Mouse (Mus musculus): ENCODE measurements at regions not wholly inside any gene's neighbourhood (a gene's known extent, or its start where the extent isn't known, plus 50 kb on each side); places are given as distances from the start of the nearest gene placed in this dataset.
A peak's percentile ranks its signal among the peaks of the same experiment; 100 is the strongest.
"Not testable (repeated sequence)": the region's sequence is repeated elsewhere in the genome, so short reads cannot be mapped to it uniquely, and the experiment has no call there.

- DNase-seq (ENCODE audit: extremely low spot score in 1 of 2, low spot score in 1 of 2): no peak
These were observed 198.6 kb upstream of the Six2 start for GRCm38 (mm10) chr17:85886675-85887074.

GRCm38 (mm10) chr17:85886237-85886636 is 198.2 kb upstream of the Six2 start:
- no peak for DNase-seq (ENCODE audit: extremely low spot score in 1 of 2, low spot score in 1 of 2)

DNA sequence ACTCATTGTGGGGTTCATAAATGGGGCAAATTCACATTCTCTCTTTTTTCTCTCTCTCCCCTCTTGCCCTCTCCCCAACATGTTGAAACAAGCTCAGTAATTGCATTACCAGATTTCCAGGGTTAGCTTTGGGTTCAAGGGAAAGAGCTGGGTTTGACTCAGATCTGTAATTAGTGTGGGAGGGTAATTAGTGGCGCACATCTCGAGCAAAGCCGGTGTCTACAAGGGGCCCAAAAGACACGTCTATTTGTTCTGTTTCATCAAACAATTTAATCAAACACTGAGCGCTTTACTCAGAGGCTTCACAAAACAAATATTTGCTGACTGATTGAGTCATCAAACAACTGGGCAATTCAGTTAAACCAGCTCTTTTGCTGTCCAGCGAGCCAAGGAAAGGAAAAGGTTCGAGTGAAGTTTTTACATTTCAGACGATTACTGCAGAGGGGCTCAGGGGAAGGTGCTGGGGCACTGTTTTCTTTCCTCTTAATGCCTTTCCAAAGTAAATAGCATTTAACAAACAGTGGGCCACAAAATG is 193.6 kb upstream of the Six2 start:
- DNase-seq (ENCODE audit: extremely low spot score in 1 of 2, low spot score in 1 of 2): no peak

DNA sequence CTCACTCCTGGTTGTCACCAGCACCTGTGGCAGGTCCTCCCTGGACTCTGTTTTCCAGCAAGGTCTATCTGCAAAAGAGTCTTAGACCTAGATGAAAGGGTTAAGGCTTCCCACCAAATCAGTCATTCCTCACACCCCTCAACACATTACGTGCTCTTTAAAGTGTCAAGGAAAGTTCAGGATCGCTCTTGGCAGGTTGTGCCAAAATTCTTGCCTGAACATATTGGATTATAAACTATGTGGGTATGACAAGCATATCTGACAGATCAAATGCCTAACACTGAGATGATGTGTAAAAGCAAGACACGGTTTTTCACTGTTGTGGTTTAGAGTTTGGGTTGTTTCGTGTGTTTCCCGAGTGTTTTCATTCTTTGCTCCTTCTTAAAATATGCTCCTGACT is 193.0 kb upstream of the Six2 start:
- no peak for DNase-seq (ENCODE audit: extremely low spot score in 1 of 2, low spot score in 1 of 2)

DNA sequence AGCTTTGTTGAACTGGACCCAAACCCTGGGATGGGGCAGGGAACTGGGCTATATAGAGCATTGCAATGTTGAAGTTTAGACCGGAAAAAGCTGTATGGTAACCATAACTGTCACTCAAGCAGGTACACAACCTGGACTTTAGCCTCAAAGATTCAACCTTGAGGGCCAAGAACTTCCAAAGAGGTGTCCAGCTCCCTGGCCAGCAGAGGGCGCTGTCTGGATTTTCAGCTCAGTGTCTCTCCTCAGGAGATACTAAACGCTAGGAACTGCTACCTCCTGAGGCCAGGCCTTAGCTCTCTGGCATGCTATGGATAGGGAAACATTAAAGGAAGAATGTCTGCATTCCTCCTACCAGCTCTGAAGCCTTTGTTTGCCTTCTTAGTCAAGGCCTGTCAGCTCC is 189.4 kb upstream of the Six2 start:
- peak in 1 of 2 experiments; percentile 60 for DNase-seq (ENCODE audit: extremely low spot score in 1 of 2, low spot score in 1 of 2)

GRCm38 (mm10) chr17:85876853-85877252 is 188.8 kb upstream of the Six2 start:
- no peak for DNase-seq (ENCODE audit: extremely low spot score in 1 of 2, low spot score in 1 of 2)

GRCm38 (mm10) chr17:85873853-85874586 is 185.9 kb upstream of the Six2 start:
- peak in 1 of 2 experiments; percentile 6 for DNase-seq (ENCODE audit: extremely low spot score in 1 of 2, low spot score in 1 of 2)

GRCm38 (mm10) chr17:85872903-85873413 is 184.9 kb upstream of the Six2 start:
- DNase-seq (ENCODE audit: extremely low spot score in 1 of 2, low spot score in 1 of 2): no peak

DNA sequence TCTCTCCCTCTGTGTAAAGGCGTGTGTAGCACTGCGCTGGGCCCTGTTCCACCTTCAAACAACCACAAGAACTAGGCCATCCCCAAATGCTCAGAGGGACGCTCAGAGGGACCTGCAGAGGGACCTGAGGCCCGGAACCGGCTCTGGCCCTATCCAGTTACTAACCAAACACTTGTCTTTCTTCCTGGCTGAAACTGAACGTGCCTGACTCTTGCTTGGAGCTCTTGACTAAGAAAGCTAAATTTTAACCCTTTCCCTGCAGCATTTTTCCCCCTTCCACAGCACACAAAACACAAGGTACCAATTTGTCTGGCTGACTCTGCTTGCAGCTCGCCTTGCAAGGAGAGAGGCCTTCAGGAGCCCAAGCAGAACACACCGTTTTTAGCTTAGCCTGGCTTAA is 182.3 kb upstream of the Six2 start:
- DNase-seq (ENCODE audit: extremely low spot score in 1 of 2, low spot score in 1 of 2): no peak

DNA sequence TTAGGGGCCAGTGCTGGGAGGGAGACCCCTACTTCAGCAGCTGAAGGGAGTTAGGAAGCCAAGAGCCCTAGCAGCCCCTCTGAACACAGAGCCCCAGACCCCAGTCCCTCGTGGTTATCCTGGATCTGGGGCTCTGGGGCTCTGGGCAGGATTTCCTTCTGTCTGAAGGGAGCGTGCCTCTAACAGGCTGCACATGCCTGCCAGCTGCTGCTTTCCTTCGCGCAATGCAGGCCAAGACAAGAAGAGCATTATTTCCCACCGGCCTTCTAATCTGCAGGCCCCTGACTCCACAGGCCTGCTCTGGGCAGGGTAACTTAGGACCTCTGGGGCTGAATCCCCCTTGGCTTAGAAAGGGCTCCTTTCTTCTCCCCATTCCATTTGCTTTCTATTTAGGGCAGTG is 181.1 kb upstream of the Six2 start:
- no peak for DNase-seq (ENCODE audit: extremely low spot score in 1 of 2, low spot score in 1 of 2)

- no peak for DNase-seq (ENCODE audit: extremely low spot score in 1 of 2, low spot score in 1 of 2)
These were observed 180.0 kb upstream of the Six2 start for GRCm38 (mm10) chr17:85867945-85868616.

- no peak for DNase-seq (ENCODE audit: extremely low spot score in 1 of 2, low spot score in 1 of 2)
These were observed 178.5 kb upstream of the Six2 start for GRCm38 (mm10) chr17:85866581-85866980.

DNA sequence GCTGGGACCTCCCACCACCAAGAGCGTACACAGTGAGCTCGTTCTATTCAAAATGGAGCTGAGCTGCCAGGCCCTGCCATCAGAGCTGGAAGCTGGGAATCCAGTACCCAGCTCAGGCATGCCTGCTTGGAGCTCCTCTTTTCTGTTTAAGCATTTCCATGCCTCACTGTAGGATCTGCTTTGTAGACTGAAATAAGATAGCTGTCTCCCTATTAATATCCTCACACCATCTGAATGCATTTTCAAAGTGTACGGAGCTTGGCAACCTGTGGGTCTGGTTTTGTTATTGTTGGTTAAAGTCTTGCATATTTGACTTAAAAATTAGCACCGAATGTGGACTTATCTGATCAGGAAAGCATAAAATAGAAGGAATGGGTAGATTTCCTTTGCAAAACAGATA is 177.9 kb upstream of the Six2 start:
- no peak for DNase-seq (ENCODE audit: extremely low spot score in 1 of 2, low spot score in 1 of 2)

DNA sequence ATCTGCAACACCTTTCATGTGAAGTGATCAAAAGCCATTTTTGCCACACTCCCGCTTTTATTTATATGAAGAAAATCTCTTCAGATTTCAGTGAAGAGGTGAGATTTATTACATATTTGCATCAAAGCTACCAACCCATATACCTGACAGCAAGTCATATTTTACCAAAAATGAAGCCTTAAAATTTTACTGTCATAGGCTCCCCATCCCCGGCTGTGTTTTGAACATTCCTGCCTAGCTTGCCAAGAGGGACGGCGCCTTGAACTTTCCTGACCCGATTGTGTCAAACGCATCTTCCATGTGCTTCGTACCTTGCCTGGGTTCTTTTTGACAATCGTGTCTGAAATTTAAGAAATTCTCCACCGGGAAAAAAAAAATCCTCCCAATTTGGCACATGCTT is 173.3 kb upstream of the Six2 start:
- no peak for DNase-seq (ENCODE audit: extremely low spot score in 1 of 2, low spot score in 1 of 2)

- DNase-seq (ENCODE audit: extremely low spot score in 1 of 2, low spot score in 1 of 2): no peak
These were observed 172.7 kb upstream of the Six2 start for GRCm38 (mm10) chr17:85860797-85861196.

- no peak for DNase-seq (ENCODE audit: extremely low spot score in 1 of 2, low spot score in 1 of 2)
These were observed 172.0 kb upstream of the Six2 start for GRCm38 (mm10) chr17:85859926-85860707.

- DNase-seq (ENCODE audit: extremely low spot score in 1 of 2, low spot score in 1 of 2): no peak
These were observed 170.4 kb upstream of the Six2 start for GRCm38 (mm10) chr17:85858516-85858915.

GRCm38 (mm10) chr17:85857705-85858472 is 169.8 kb upstream of the Six2 start:
- peak; percentile 16 to 21 for DNase-seq (ENCODE audit: extremely low spot score in 1 of 2, low spot score in 1 of 2)

DNA sequence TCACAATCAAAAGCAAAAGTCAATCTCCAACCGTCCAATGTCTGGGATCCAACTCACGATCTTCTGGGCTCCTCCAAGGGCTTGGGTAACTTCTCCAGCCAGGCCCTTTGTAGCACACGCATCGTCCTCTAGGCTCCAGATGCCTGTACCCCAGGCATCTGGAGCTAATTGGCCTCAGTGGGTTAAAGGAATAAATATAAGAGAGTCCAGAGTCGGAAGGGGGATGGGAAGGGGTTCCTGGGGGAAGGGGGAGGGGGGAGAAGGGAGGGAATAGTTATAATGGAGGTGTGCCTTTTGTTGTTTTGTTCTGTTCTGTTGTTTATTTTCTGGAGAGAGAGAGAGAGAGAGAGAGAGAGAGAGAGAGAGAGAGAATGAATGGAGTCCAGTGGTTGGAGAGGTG is 168.8 kb upstream of the Six2 start:
- not testable (repeated sequence) for DNase-seq (ENCODE audit: extremely low spot score in 1 of 2, low spot score in 1 of 2)

- no peak for DNase-seq (ENCODE audit: extremely low spot score in 1 of 2, low spot score in 1 of 2)
These were observed 165.1 kb upstream of the Six2 start for GRCm38 (mm10) chr17:85853156-85853555.

Data from layer of hippocampus, postnatal 25 days (tissue).